8 mouse cellular contexts compared by ENCODE assay signal in genomic region chr19:8944750-8945149, GRCm38 (mm10). TPM values are rescaled to one million over a fixed set of nuclear protein-coding genes. Genes with fewer than 3 reads are reported as not detected.
DNase-seq lines count a peak whose midpoint lies in the region; ATAC-seq and TF ChIP-seq lines count a peak whose summit lies in the region.

No protein-coding gene starts in this region.

- peak; percentile 67 to 71 for DNase-seq in lung, adult 18-20 months
- no peak for DNase-seq in lung, adult 2 months
- DNase-seq in c-Kit-positive CD71-positive TER-119-positive erythroid progenitor cells, embryonic 14.5 days (ENCODE audit: low spot score), result peak; percentile 75
- DNase-seq in liver, postnatal 0 days, result peak; percentile 86
- peak; percentile 69 for DNase-seq in ovary, postnatal 14 days (ENCODE audit: low spot score)
- no peak for DNase-seq in right cerebral cortex, postnatal 25 days

- ATAC-seq in granulocyte monocyte progenitor cell, adult 5-6 weeks (replicated peaks; ENCODE audit: poor library complexity, severe bottlenecking), result peak; percentile 21; the same call in 1 of the 2 replicates
- no peak for ATAC-seq in intestine, embryonic 16.5 days
- ATAC-seq in liver, postnatal 0 days, result peak; percentile 18; the same call in 1 of the 2 replicates

- no peaks in the 10 kb centered on the region for H3K9me3 ChIP-seq in intestine, embryonic 16.5 days (ENCODE audit: control insufficient read depth, low read length)
- H3K9me3 ChIP-seq in liver, postnatal 0 days (ENCODE audit: low read length), result no peaks in the 10 kb centered on the region

- H3K27me3 ChIP-seq in intestine, embryonic 16.5 days (replicated peaks; ENCODE audit: control insufficient read depth, insufficient read depth, low read length), result no peaks in the 10 kb centered on the region
- H3K27me3 ChIP-seq in liver, postnatal 0 days (ENCODE audit: insufficient read depth, low read length), result no peaks in the 10 kb centered on the region

- no peak for TF ChIP-seq EP300 in liver, postnatal 0 days (IDR thresholded peaks at IDR 0.05; ENCODE audit: low read depth)

- TF ChIP-seq POLR2A in lung, adult 2 months (IDR thresholded peaks at IDR 0.05; ENCODE audit: borderline replicate concordance, extremely low read depth, low read depth, low read length), result no peak

- no peak for TF ChIP-seq CTCF in lung, adult 2 months (IDR thresholded peaks at IDR 0.05; ENCODE audit: insufficient read depth, low read length)
- TF ChIP-seq CTCF in liver, postnatal 0 days (IDR thresholded peaks at IDR 0.05; ENCODE audit: low read depth), result no peak

- WGBS in lung, adult 2 months, result 16% methylated on average over 5 of the region's 5 CpGs
- WGBS in intestine, embryonic 16.5 days, result 23% methylated on average over 5 of the region's 5 CpGs
- WGBS in liver, postnatal 0 days (ENCODE audit: insufficient replicate concordance), result 11% methylated on average over 5 of the region's 5 CpGs

- H3K4me2 ChIP-seq in intestine, embryonic 16.5 days (ENCODE audit: low read depth, low read length), result peak overlapping the region; percentile 56
- H3K4me2 ChIP-seq in liver, postnatal 0 days (ENCODE audit: low read depth, low read length), result peak overlapping the region; percentile 77

- peaks cover 20% of the 10 kb centered on the region for H3K36me3 ChIP-seq in intestine, embryonic 16.5 days (ENCODE audit: control insufficient read depth, insufficient read depth, low read length)
- peaks cover 57% of the 10 kb centered on the region for H3K36me3 ChIP-seq in liver, postnatal 0 days (replicated peaks; ENCODE audit: insufficient read depth, low read length)

- H3K9ac ChIP-seq in intestine, embryonic 16.5 days (ENCODE audit: low read depth, low read length), result peak overlapping the region; percentile 58
- no peak overlapping the region for H3K9ac ChIP-seq in liver, postnatal 0 days (replicated peaks)

- no peak overlapping the region for H3K4me3 ChIP-seq in lung, adult 2 months (replicated peaks; ENCODE audit: extremely low read depth, low read depth, low read length)
- H3K4me3 ChIP-seq in intestine, embryonic 16.5 days (ENCODE audit: low read length), result peak overlapping the region; percentile 37
- peak overlapping the region; percentile 90; the same call in 1 of the 2 replicates for H3K4me3 ChIP-seq in liver, postnatal 0 days (ENCODE audit: low read depth, low read length)

- peaks cover 20% of the 10 kb centered on the region for H3K4me1 ChIP-seq in lung, adult 2 months (ENCODE audit: control insufficient read depth, insufficient read depth, low read length)
- peaks cover 28% of the 10 kb centered on the region for H3K4me1 ChIP-seq in intestine, embryonic 16.5 days (ENCODE audit: control insufficient read depth, insufficient read depth, low read length)
- H3K4me1 ChIP-seq in liver, postnatal 0 days (ENCODE audit: insufficient read depth), result peaks cover 38% of the 10 kb centered on the region

- peak overlapping the region; percentile 41; the same call in 1 of the 2 replicates for H3K27ac ChIP-seq in intestine, embryonic 16.5 days (ENCODE audit: low read length)
- peak overlapping the region; percentile 99 for H3K27ac ChIP-seq in liver, postnatal 0 days (ENCODE audit: low read depth)

RNA-seq across cellular contexts. Expression of gene Mta2, which starts 3.1 kb away (rescaled TPM):
- polyA plus RNA-seq in lung, adult 2 months (2012; rRNA removed), result 20.0 and 26.9 TPM in 2 replicates
- total RNA-seq in granulocyte monocyte progenitor cell, adult 5-6 weeks (2014; fragmentation: Nextera tagmentation), result 115 and 125 TPM in 2 replicates
- total RNA-seq in granulocyte monocyte progenitor cell, adult 5-6 weeks (2017), result 120 and 123 TPM in 2 replicates
- polyA plus RNA-seq in intestine, embryonic 16.5 days (2015; fragmentation: Nextera tagmentation; extraction: Ambion mirVana), result 119 and 130 TPM in 2 replicates
- 43.0 and 45.7 TPM in 2 replicates for polyA plus RNA-seq in liver, postnatal 0 days (2015; fragmentation: Nextera tagmentation; extraction: Ambion mirVana)

RNA-seq across cellular contexts. Expression of gene Tut1, which starts 8.9 kb away (rescaled TPM):
- 14.9 and 17.9 TPM in 2 replicates for polyA plus RNA-seq in lung, adult 2 months (2012; rRNA removed)
- total RNA-seq in granulocyte monocyte progenitor cell, adult 5-6 weeks (2014; fragmentation: Nextera tagmentation), result 17.8 and 28.9 TPM in 2 replicates
- total RNA-seq in granulocyte monocyte progenitor cell, adult 5-6 weeks (2017), result 14.5 and 21.8 TPM in 2 replicates
- polyA plus RNA-seq in intestine, embryonic 16.5 days (2015; fragmentation: Nextera tagmentation; extraction: Ambion mirVana), result 30.1 and 31.7 TPM in 2 replicates
- 9.0 and 10.7 TPM in 2 replicates for polyA plus RNA-seq in liver, postnatal 0 days (2015; fragmentation: Nextera tagmentation; extraction: Ambion mirVana)

RNA-seq across cellular contexts. Expression of gene Eml3, which starts 15.4 kb away (rescaled TPM):
- polyA plus RNA-seq in lung, adult 2 months (2012; rRNA removed), result 50.5 and 65.5 TPM in 2 replicates
- total RNA-seq in granulocyte monocyte progenitor cell, adult 5-6 weeks (2014; fragmentation: Nextera tagmentation), result 26.1 and 30.2 TPM in 2 replicates
- 27.4 and 31.3 TPM in 2 replicates for total RNA-seq in granulocyte monocyte progenitor cell, adult 5-6 weeks (2017)
- 22.6 and 23.5 TPM in 2 replicates for polyA plus RNA-seq in intestine, embryonic 16.5 days (2015; fragmentation: Nextera tagmentation; extraction: Ambion mirVana)
- polyA plus RNA-seq in liver, postnatal 0 days (2015; fragmentation: Nextera tagmentation; extraction: Ambion mirVana), result 8.0 and 9.5 TPM in 2 replicates

RNA-seq across cellular contexts. Expression of gene Rom1, which starts 15.6 kb away (rescaled TPM):
- polyA plus RNA-seq in lung, adult 2 months (2012; rRNA removed), result 11.3 and 14.1 TPM in 2 replicates
- total RNA-seq in granulocyte monocyte progenitor cell, adult 5-6 weeks (2014; fragmentation: Nextera tagmentation), result 2.2 and 2.9 TPM in 2 replicates
- 0.22 and 0.52 TPM in 2 replicates for total RNA-seq in granulocyte monocyte progenitor cell, adult 5-6 weeks (2017)
- polyA plus RNA-seq in intestine, embryonic 16.5 days (2015; fragmentation: Nextera tagmentation; extraction: Ambion mirVana), result 3.1 and 3.3 TPM in 2 replicates
- polyA plus RNA-seq in liver, postnatal 0 days (2015; fragmentation: Nextera tagmentation; extraction: Ambion mirVana), result 2.0 and 2.5 TPM in 2 replicates

RNA-seq across cellular contexts. Expression of gene Eef1g, which starts 22.1 kb away (rescaled TPM):
- polyA plus RNA-seq in lung, adult 2 months (2012; rRNA removed), result 121 and 206 TPM in 2 replicates
- total RNA-seq in granulocyte monocyte progenitor cell, adult 5-6 weeks (2014; fragmentation: Nextera tagmentation), result 1,036 and 1,157 TPM in 2 replicates
- 748 and 899 TPM in 2 replicates for total RNA-seq in granulocyte monocyte progenitor cell, adult 5-6 weeks (2017)
- 392 and 445 TPM in 2 replicates for polyA plus RNA-seq in intestine, embryonic 16.5 days (2015; fragmentation: Nextera tagmentation; extraction: Ambion mirVana)
- polyA plus RNA-seq in liver, postnatal 0 days (2015; fragmentation: Nextera tagmentation; extraction: Ambion mirVana), result 129 and 134 TPM in 2 replicates

Comparison
In these comparisons a context has a peak if more than half of its experiments do, and no peak if none do; other contexts are left out.
1. DNase-seq: peak in lung, adult 18-20 months (2 of 2), c-Kit-positive CD71-positive TER-119-positive erythroid progenitor cells, embryonic 14.5 days (single experiment), liver, postnatal 0 days (single experiment) and ovary, postnatal 14 days (single experiment); none in lung, adult 2 months (single experiment) and right cerebral cortex, postnatal 25 days (single experiment).